Mouse (Mus musculus): ENCODE results near the gene Cenpc1. TPM values are rescaled to one million over a fixed set of nuclear protein-coding genes. Genes with fewer than 3 reads are reported as not detected.
A peak's percentile ranks its signal among the peaks of the same experiment; 100 is the strongest.

Gene Cenpc1
- polyA plus RNA-seq, 1 experiment from 2014 or later: 34.1 TPM

- Histone ChIP-seq H3K4me2 (no peak overlapping the region), H3K27me3 (replicated peaks) (no peaks in the 10 kb centered on the region), H3K4me1 (no peaks in the 10 kb centered on the region), H3K4me3 (replicated peaks) (no peak overlapping the region), H3K9me3 (replicated peaks) (no peaks in the 10 kb centered on the region), H3K36me3 (no peaks in the 10 kb centered on the region), H3K27ac (replicated peaks) (no peak overlapping the region), H3K9ac (replicated peaks) (no peak overlapping the region)
- WGBS: 81% methylated on average over 3 of the region's 3 CpGs
- no peak for ATAC-seq (ENCODE audit: low FRiP score)
Observed at GRCm38 (mm10) chr5:86078720-86079334, 13.4 kb upstream of the Cenpc1 start.

DNA sequence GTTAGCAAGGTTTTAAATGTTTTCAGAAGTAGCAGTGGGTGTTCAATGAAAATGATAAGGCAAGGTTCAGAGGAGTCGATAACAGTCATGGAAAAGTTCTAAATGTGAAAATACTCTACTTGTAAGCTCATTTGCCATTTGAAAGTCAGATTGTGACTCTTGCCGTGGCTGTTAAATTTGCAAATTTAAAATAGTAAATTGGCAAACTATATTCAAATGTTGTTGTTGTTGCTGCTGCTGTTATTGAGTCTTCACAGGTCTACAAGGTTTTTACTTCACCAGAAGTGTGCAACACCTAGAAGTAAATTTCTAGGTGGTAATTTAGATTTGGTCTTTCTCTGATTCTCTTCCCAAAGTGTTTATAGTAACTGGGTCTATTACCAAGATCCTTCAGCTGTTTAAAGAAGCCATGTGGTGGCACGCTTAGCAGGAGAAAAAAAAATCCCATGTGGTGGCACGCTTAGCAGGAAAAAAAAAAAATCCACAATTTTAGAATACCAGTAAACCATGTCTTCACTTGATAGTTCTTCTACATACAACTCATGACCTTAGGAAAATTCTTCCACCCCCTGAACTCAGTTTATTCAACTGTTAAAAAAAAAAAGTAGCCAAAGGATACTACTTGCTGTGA lies 7.5 kb upstream of the Cenpc1 start:
- no peak overlapping the region for H3K4me3 ChIP-seq (replicated peaks)
- H3K4me1 ChIP-seq: no peaks in the 10 kb centered on the region
- 93% methylated on average over 4 of the region's 4 CpGs for WGBS
- H3K4me2 ChIP-seq: no peak overlapping the region
- H3K9me3 ChIP-seq (replicated peaks): no peaks in the 10 kb centered on the region
- H3K36me3 ChIP-seq: no peaks in the 10 kb centered on the region
- ATAC-seq (ENCODE audit: low FRiP score): no peak
- no peak overlapping the region for H3K9ac ChIP-seq (replicated peaks)
- no peak overlapping the region for H3K27ac ChIP-seq (replicated peaks)
- no peaks in the 10 kb centered on the region for H3K27me3 ChIP-seq (replicated peaks)

DNA sequence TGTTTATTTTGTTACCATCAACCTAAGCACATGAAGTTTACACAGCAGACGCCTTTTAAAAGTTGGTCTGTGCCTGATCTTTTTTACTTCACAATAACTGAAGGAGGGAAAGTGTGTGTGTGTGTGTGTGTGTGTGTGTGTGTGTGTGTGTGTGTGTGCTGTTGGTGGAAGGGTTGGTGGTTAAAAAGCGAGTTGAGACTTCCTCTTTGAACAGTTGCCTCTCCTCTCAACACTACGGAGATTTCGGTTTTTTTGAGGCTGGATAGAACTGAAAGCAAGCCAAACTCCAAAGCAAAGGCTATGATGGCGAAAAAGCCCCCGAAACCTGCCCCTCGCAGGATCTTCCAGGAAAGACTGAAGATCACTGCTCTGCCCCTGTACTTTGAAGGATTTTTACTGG lies 6.2 kb upstream of the Cenpc1 start, which contains the start of gene Stap1:
Gene Stap1 (plus strand): TSS at position 209 of the 400 bp plus-strand sequence.
- Histone ChIP-seq H3K4me3 (replicated peaks) (no peak within 1 kb of the TSS), H3K27ac (replicated peaks) (no peak within 1 kb of the TSS), H3K4me2 (no peak within 1 kb of the TSS), H3K36me3 (no peaks in the 10 kb centered on the region), H3K9ac (replicated peaks) (no peak within 1 kb of the TSS), H3K4me1 (peaks cover 5% of the 10 kb centered on the region; the same call in 1 of the 2 replicates), H3K27me3 (replicated peaks) (no peaks in the 10 kb centered on the region), H3K9me3 (replicated peaks) (no peaks in the 10 kb centered on the region)
- 84% methylated on average over 7 of the region's 7 CpGs for WGBS
- ATAC-seq (ENCODE audit: low FRiP score): no peak

GRCm38 (mm10) chr5:86069121-86069520 lies 3.7 kb upstream of the Cenpc1 start:
- Histone ChIP-seq H3K27ac (replicated peaks) (no peak overlapping the region), H3K4me2 (no peak overlapping the region), H3K27me3 (replicated peaks) (no peaks in the 10 kb centered on the region), H3K4me3 (replicated peaks) (no peak overlapping the region), H3K4me1 (peaks cover 15% of the 10 kb centered on the region), H3K9me3 (replicated peaks) (no peaks in the 10 kb centered on the region), H3K9ac (replicated peaks) (no peak overlapping the region), H3K36me3 (no peaks in the 10 kb centered on the region)
- ATAC-seq (ENCODE audit: low FRiP score): no peak
- WGBS: 88% methylated on average over 6 of the region's 6 CpGs

GRCm38 (mm10) chr5:86068451-86068850 lies 3.1 kb upstream of the Cenpc1 start:
- no peak overlapping the region for H3K9ac ChIP-seq (replicated peaks)
- no peak overlapping the region for H3K27ac ChIP-seq (replicated peaks)
- 85% methylated on average over 3 of the region's 3 CpGs for WGBS
- H3K9me3 ChIP-seq (replicated peaks): no peaks in the 10 kb centered on the region
- no peaks in the 10 kb centered on the region for H3K27me3 ChIP-seq (replicated peaks)
- H3K36me3 ChIP-seq: no peaks in the 10 kb centered on the region
- no peak overlapping the region for H3K4me2 ChIP-seq
- ATAC-seq (ENCODE audit: low FRiP score): no peak
- H3K4me3 ChIP-seq (replicated peaks): no peak overlapping the region
- H3K4me1 ChIP-seq: peaks cover 21% of the 10 kb centered on the region

- H3K27ac ChIP-seq (replicated peaks): peak overlapping the region; percentile 93
- no peaks in the 10 kb centered on the region for H3K9me3 ChIP-seq (replicated peaks)
- WGBS: under 1% methylated on average over 17 of the region's 17 CpGs
- H3K36me3 ChIP-seq: no peaks in the 10 kb centered on the region
- ATAC-seq (ENCODE audit: low FRiP score): peak; percentile 45; the same call in 1 of the 2 replicates
- peak overlapping the region; percentile 81 for H3K4me2 ChIP-seq
- H3K4me1 ChIP-seq: peaks cover 24% of the 10 kb centered on the region
- no peaks in the 10 kb centered on the region for H3K27me3 ChIP-seq (replicated peaks)
- 0 out of 2 replicates have a peak overlapping the region, but pooled peaks have one; percentile 41 for H3K9ac ChIP-seq (replicated peaks)
- peak overlapping the region; percentile 84 for H3K4me3 ChIP-seq (replicated peaks)
Observed at GRCm38 (mm10) chr5:86066551-86066929, 1.2 kb upstream of the Cenpc1 start.

DNA sequence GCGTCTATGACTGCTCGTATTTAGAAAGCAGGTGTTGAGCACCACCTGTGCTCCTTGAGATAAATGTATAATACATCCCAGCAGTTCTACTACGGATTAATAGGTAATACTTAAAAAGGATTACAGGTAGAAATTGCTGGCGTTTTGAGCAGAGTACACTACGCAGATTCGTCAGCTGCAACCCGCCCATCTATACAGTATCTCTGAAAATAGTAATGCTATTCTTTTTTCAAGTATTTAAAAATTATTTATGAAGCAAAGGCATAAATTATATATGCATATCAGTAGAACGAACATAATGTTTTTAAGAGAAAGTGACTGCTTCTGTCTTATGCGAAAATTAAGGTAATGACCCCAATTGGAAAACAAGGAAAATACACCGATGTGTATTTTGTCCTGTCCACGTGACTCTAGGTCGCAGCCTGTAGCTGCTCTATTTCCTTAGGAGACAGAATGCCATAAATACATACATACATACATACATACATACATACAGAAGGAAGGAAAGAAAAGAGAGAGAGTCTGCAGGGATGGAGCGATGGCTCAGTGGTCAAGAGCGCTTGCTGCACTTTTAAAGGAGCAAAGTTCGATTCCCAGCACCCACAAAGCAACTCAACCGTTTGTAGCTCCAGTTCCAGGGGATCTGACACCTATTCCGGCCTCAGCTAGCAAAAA lies 630 bp upstream of the Cenpc1 start:
- 1% methylated on average over 17 of the region's 17 CpGs for whole genome bisulfite sequencing
- peak; percentile 47 for ATAC-seq (ENCODE audit: low FRiP score)
- Histone ChIP-seq H3K4me2 (peak overlapping the region; percentile 81), H3K4me1 (peaks cover 24% of the 10 kb centered on the region), H3K4me3 (replicated peaks) (peak overlapping the region; percentile 84), H3K9ac (replicated peaks) (peak overlapping the region; percentile 41; the same call in 1 of the 2 replicates), H3K36me3 (no peaks in the 10 kb centered on the region), H3K27ac (replicated peaks) (peak overlapping the region; percentile 93), H3K27me3 (replicated peaks) (no peaks in the 10 kb centered on the region), H3K9me3 (replicated peaks) (no peaks in the 10 kb centered on the region)

- Histone ChIP-seq H3K9ac (replicated peaks) (no peak overlapping the region), H3K27me3 (replicated peaks) (no peaks in the 10 kb centered on the region), H3K4me3 (replicated peaks) (no peak overlapping the region), H3K4me2 (peak overlapping the region; percentile 81), H3K4me1 (peaks cover 24% of the 10 kb centered on the region), H3K36me3 (no peaks in the 10 kb centered on the region), H3K9me3 (replicated peaks) (no peaks in the 10 kb centered on the region), H3K27ac (replicated peaks) (no peak overlapping the region)
- ATAC-seq (ENCODE audit: low FRiP score): no peak
- 97% methylated on average over 1 of the region's 1 CpGs for WGBS
Observed at GRCm38 (mm10) chr5:86063501-86063900, 1.9 kb downstream of the Cenpc1 start.

DNA sequence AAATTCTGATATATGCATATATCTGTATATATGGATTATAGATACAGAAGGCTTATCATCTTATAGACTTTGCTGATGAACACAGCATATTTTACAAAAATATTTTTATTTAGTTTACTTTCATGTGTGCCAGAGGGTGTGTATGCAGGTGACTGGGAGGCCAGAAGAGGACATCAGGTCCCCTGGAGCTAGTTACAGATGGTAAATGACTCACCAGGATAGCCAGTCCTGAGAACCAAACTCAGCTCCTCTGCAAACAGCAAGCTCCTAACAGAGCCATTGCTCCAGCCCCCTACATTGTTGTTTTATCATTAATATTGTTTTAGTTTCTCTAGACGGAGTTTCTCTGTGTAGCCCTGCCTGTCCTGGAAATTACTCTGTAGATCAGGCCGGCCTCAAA lies 35.6 kb downstream of the Cenpc1 start:
- H3K4me3 ChIP-seq (replicated peaks): no peak overlapping the region
- no peak overlapping the region for H3K27ac ChIP-seq (replicated peaks)
- no peaks in the 10 kb centered on the region for H3K9me3 ChIP-seq (replicated peaks)
- peaks cover 40% of the 10 kb centered on the region for H3K36me3 ChIP-seq
- H3K27me3 ChIP-seq (replicated peaks): no peaks in the 10 kb centered on the region
- WGBS: 86% methylated on average over 2 of the region's 2 CpGs
- no peaks in the 10 kb centered on the region for H3K4me1 ChIP-seq
- H3K4me2 ChIP-seq: no peak overlapping the region
- ATAC-seq (ENCODE audit: low FRiP score): no peak
- H3K9ac ChIP-seq (replicated peaks): no peak overlapping the region

GRCm38 (mm10) chr5:85996545-85997510 lies 68.6 kb downstream of the Cenpc1 start:
- 88% methylated on average over 6 of the region's 6 CpGs for WGBS
- no peak overlapping the region for H3K27ac ChIP-seq (replicated peaks)

DNA sequence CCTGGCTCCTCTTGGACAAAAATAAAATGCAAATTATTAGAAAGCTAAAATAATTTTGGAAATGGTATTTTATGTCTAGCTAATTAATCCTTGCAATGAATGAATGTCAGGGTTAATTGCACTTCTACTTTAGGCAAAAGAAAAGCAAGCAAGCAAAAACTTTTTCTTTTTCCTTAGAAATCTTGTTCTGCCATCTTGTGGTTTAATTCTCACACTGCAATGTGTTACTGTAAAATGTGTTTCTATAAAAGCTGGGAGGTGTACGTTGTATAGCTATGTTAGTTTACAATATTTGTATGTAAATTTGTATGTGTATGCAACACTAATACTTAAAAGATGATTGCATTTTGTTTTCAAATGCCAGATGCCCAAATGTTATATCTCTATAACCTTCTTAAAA lies 70.8 kb downstream of the Cenpc1 start:
- no peak overlapping the region for H3K9ac ChIP-seq (replicated peaks)
- no peak for ATAC-seq (ENCODE audit: low FRiP score)
- no peaks in the 10 kb centered on the region; the same call in 1 of the 2 replicates for H3K27me3 ChIP-seq (replicated peaks)
- H3K4me2 ChIP-seq: no peak overlapping the region
- WGBS: 43% methylated on average over 1 of the region's 1 CpGs
- H3K27ac ChIP-seq (replicated peaks): no peak overlapping the region
- H3K9me3 ChIP-seq (replicated peaks): no peaks in the 10 kb centered on the region
- H3K36me3 ChIP-seq: no peaks in the 10 kb centered on the region
- no peaks in the 10 kb centered on the region for H3K4me1 ChIP-seq
- no peak overlapping the region for H3K4me3 ChIP-seq (replicated peaks)

More at GRCm38 (mm10) chr5:85996545-85997510, 68.6 kb downstream of the Cenpc1 start:
- no peak overlapping the region for H3K4me3 ChIP-seq (replicated peaks)
- no peaks in the 10 kb centered on the region for H3K27me3 ChIP-seq (replicated peaks)
- H3K4me1 ChIP-seq: no peaks in the 10 kb centered on the region
- no peak overlapping the region for H3K9ac ChIP-seq (replicated peaks)
- no peak overlapping the region for H3K4me2 ChIP-seq
- H3K9me3 ChIP-seq (replicated peaks): no peaks in the 10 kb centered on the region
- no peaks in the 10 kb centered on the region for H3K36me3 ChIP-seq
- ATAC-seq (ENCODE audit: low FRiP score): no peak
